Mouse (Mus musculus): ENCODE measurements around the gene Ttf2.
A peak's percentile ranks its signal among the peaks of the same experiment; 100 is the strongest.

Ttf2 gene

GRCm38 (mm10) chr3:100973906-100974305 lies 4.4 kb upstream of the Ttf2 start:
- DNase-seq (ENCODE audit: low spot score): no peak

GRCm38 (mm10) chr3:100963849-100964542 lies 5.5 kb downstream of the Ttf2 start:
- peak; percentile 59 for DNase-seq (ENCODE audit: low spot score)

- no peak for DNase-seq (ENCODE audit: low spot score)
Measured at GRCm38 (mm10) chr3:100961501-100961900, 8.0 kb downstream of the Ttf2 start.

- DNase-seq (ENCODE audit: low spot score): no peak
Measured at GRCm38 (mm10) chr3:100961007-100961406, 8.5 kb downstream of the Ttf2 start.

GRCm38 (mm10) chr3:100954616-100955015 lies 14.8 kb downstream of the Ttf2 start:
- DNase-seq (ENCODE audit: low spot score): no peak

GRCm38 (mm10) chr3:100951531-100951930 lies 17.9 kb downstream of the Ttf2 start:
- DNase-seq (ENCODE audit: low spot score): no peak

- DNase-seq (ENCODE audit: low spot score): no peak
Measured at GRCm38 (mm10) chr3:100947286-100947685, 22.2 kb downstream of the Ttf2 start.

- DNase-seq (ENCODE audit: low spot score): no peak
Measured at GRCm38 (mm10) chr3:100940496-100941037, 28.9 kb downstream of the Ttf2 start.

GRCm38 (mm10) chr3:100938211-100938610 lies 31.3 kb downstream of the Ttf2 start:
- DNase-seq (ENCODE audit: low spot score): no peak

GRCm38 (mm10) chr3:100936201-100936600 lies 33.3 kb downstream of the Ttf2 start:
- DNase-seq (ENCODE audit: low spot score): no peak

GRCm38 (mm10) chr3:100935521-100935920 lies 33.9 kb downstream of the Ttf2 start:
- no peak for DNase-seq (ENCODE audit: low spot score)

GRCm38 (mm10) chr3:100932077-100932944 lies 37.2 kb downstream of the Ttf2 start:
- DNase-seq (ENCODE audit: low spot score): no peak

- no peak for DNase-seq (ENCODE audit: low spot score)
Measured at GRCm38 (mm10) chr3:100931332-100932076, 38.0 kb downstream of the Ttf2 start.

GRCm38 (mm10) chr3:100925176-100925575 lies 44.3 kb downstream of the Ttf2 start:
- DNase-seq (ENCODE audit: low spot score): no peak

- no peak for DNase-seq (ENCODE audit: low spot score)
Measured at GRCm38 (mm10) chr3:100924065-100924732, 45.3 kb downstream of the Ttf2 start.

- DNase-seq (ENCODE audit: low spot score): no peak
Measured at GRCm38 (mm10) chr3:100922506-100923375, 46.7 kb downstream of the Ttf2 start.

GRCm38 (mm10) chr3:100921825-100922505 lies 47.5 kb downstream of the Ttf2 start, which contains the start of gene Trim45:
Trim45 (plus strand) TSS chr3:100922202.
- DNase-seq (ENCODE audit: low spot score): peak; percentile 96

GRCm38 (mm10) chr3:100920611-100921140 lies 48.8 kb downstream of the Ttf2 start:
- no peak for DNase-seq (ENCODE audit: low spot score)

- no peak for DNase-seq (ENCODE audit: low spot score)
Measured at GRCm38 (mm10) chr3:100916844-100917243, 52.6 kb downstream of the Ttf2 start.

All from testis, postnatal 10 days (tissue).